Mouse (Mus musculus): ENCODE data around the gene Llcfc1. TPM values are rescaled to one million over a fixed set of nuclear protein-coding genes. Genes with fewer than 3 reads are reported as not detected.

Gene Llcfc1
- polyA plus RNA-seq (2012; rRNA removed) = not detected in 2 replicates

GRCm38 (mm10) chr6:41684131-41684530 is at the start of gene Llcfc1:
Gene Llcfc1, plus strand, starts transcription at chr6:41684431.

GRCm38 (mm10) chr6:41636178-41636577 is 48.1 kb upstream of the Llcfc1 start, which contains the start of gene Trpv6:
Gene Trpv6, minus strand, starts transcription at chr6:41636405.

DNA sequence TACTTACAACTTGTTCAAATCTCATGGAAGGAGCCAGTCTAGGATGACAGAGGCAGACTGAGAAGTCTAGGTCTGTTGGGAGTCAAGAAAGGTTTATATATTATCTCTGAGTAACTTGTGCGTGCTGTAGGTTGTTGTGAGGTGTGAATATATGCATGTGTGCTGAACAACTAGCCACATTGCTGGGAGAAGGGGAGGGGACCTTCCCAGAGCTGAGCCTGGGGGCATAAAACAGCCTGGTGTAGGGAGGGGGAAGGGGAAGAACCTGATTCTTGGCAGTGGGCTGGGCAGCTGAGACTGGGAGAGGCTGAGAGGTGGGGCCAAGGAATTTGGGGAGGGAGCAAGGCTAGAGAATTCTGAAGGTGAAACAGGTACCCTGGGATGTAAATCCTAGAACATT is 3.6 kb upstream of the Llcfc1 start, which contains the start of gene Trpv5:
Gene Trpv5, minus strand, starts transcription at position 101 of the 400 bp plus-strand sequence.

DNA sequence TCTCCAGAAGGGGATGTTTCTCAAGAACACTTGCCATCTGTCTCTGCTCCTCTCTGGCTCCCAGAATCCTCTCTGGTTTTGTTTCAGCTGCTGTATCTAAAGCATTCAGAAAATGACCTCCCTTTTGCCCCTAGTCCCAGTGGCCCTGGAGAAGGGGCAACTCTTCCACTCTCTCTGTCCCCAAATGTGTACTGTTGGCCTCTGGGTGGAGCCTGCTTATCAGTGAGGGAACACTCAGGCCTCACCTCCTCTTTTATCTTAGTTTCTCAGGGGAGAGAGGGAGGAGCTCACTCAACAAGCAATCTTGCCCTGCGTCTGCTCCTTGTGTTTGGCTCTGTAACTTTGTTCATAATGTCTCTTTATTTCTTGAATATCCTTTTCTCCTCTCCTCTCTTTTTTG is 19.9 kb downstream of the Llcfc1 start, which contains the start of gene Kel:
Gene Kel, minus strand, starts transcription at position 217 of the 400 bp plus-strand sequence.

Other genes starting within 250 kb of the Llcfc1 start
- gene Gm10334, start 238.3 kb upstream of the Llcfc1 start, polyA plus RNA-seq (2012; rRNA removed) = not detected in 2 replicates
- not detected in 2 replicates for gene Prss1, start 225.5 kb upstream of the Llcfc1 start, polyA plus RNA-seq (2012; rRNA removed)
- 0.13 TPM in 1 of 2 replicates, not detected in the other for gene Prss2, start 162.6 kb upstream of the Llcfc1 start, polyA plus RNA-seq (2012; rRNA removed)
- gene Ephb6, start 78.9 kb upstream of the Llcfc1 start, polyA plus RNA-seq (2012; rRNA removed) = 51.2 and 52.3 TPM in 2 replicates
- gene Trpv6, start 48.0 kb upstream of the Llcfc1 start, polyA plus RNA-seq (2012; rRNA removed) = 0.08 and 0.12 TPM in 2 replicates
- not detected in 2 replicates for gene Trpv5, start 3.7 kb upstream of the Llcfc1 start, polyA plus RNA-seq (2012; rRNA removed)
- 0.09 TPM in 1 of 2 replicates, not detected in the other for gene Kel, start 19.9 kb downstream of the Llcfc1 start, polyA plus RNA-seq (2012; rRNA removed)
- gene Olfr459, start 90.7 kb downstream of the Llcfc1 start, polyA plus RNA-seq (2012; rRNA removed) = not detected in 2 replicates
- gene Pip, start 163.1 kb downstream of the Llcfc1 start, polyA plus RNA-seq (2012; rRNA removed) = not detected in 2 replicates
- gene Sval2, start 168.6 kb downstream of the Llcfc1 start, polyA plus RNA-seq (2012; rRNA removed) = not detected in 2 replicates

Measured in central nervous system, embryonic 18 days (tissue).